Mouse (Mus musculus) ES-E14 (cell line): ENCODE measurements around the gene Shb. TPM values are rescaled to one million over a fixed set of nuclear protein-coding genes. Genes with fewer than 3 reads are reported as not detected.

ENCODE experiments used
- DNase-seq: peaks from one replicate; pipeline ENCODE4 v3.0.0-alpha.2; 2013; ENCODE audit warnings: low read depth, low spot score
- H3K27ac ChIP-seq: 2 replicates; pipeline ENCODE4 v1.5.1; 2012; ENCODE audit warnings: low read depth, mild to moderate bottlenecking, low read length, moderate library complexity, mixed read lengths; ENCODE audit not compliant: poor library complexity, insufficient read depth, severe bottlenecking
- H3K36me3 ChIP-seq: 2 replicates; pipeline ENCODE4 v1.6.1; 2012; ENCODE audit warnings: mild to moderate bottlenecking, low read length, moderate library complexity, mixed read lengths; ENCODE audit not compliant: control insufficient read depth, poor library complexity, insufficient read depth, severe bottlenecking
- H3K4me1 ChIP-seq, 2 experiments: fragments of 150-350 bp in 1 of 2; sonication (generic) in 1 of 2; 2 replicates each; pipeline ENCODE4 v1.6.1; 2012; ENCODE audit warnings: low read length in 2 of 2, mild to moderate bottlenecking in 1 of 2, mixed read lengths in 1 of 2; ENCODE audit not compliant: control insufficient read depth in 2 of 2, insufficient read depth in 2 of 2, poor library complexity in 1 of 2
- H3K4me3 ChIP-seq, 2 experiments: fragments of 150-350 bp in 1 of 2; sonication (generic) in 1 of 2; 2 replicates each; pipeline ENCODE4 v1.5.1; 2012; ENCODE audit warnings: low read length in 2 of 2, low read depth in 1 of 2, mild to moderate bottlenecking in 1 of 2, mixed read lengths in 1 of 2; ENCODE audit not compliant: insufficient read depth in 1 of 2, poor library complexity in 1 of 2, severe bottlenecking in 1 of 2
- H3K9ac ChIP-seq: 2 replicates; pipeline ENCODE4 v1.6.1; 2012; ENCODE audit warnings: low read depth, mild to moderate bottlenecking, low read length, mixed read lengths; ENCODE audit not compliant: poor library complexity, insufficient read depth, severe bottlenecking
- H3K9me3 ChIP-seq: fragments of 150-350 bp; sonication (generic); 2 replicates; pipeline ENCODE4 v1.6.1; 2012; ENCODE audit warnings: low read depth, mild to moderate bottlenecking, low read length; ENCODE audit not compliant: control insufficient read depth, insufficient read depth
- CHD2 ChIP-seq: IDR thresholded peaks from 2 replicates; pipeline ENCODE4 v1.6.1; 2014; ENCODE audit warnings: mild to moderate bottlenecking, low read depth, low read length, inconsistent platforms
- HCFC1 ChIP-seq: IDR thresholded peaks from 2 replicates; pipeline ENCODE4 v1.6.1; 2012; ENCODE audit warnings: low read length, inconsistent platforms, borderline replicate concordance; ENCODE audit not compliant: insufficient read depth
- MAFK ChIP-seq: IDR thresholded peaks from 2 replicates; pipeline ENCODE4 v1.6.1; 2014; ENCODE audit warnings: mild to moderate bottlenecking, low read depth, low read length, inconsistent platforms; ENCODE audit not compliant: insufficient read depth
- ZC3H11A ChIP-seq: IDR thresholded peaks from 2 replicates; pipeline ENCODE4 v1.6.1; 2012; ENCODE audit warnings: low read depth, mild to moderate bottlenecking, inconsistent platforms, low read length, borderline replicate concordance
- ZNF384 ChIP-seq: IDR thresholded peaks from 2 replicates; pipeline ENCODE4 v1.6.1; 2012; ENCODE audit warnings: low read depth, low read length, inconsistent platforms
- in situ Hi-C, 2 experiments: fragments of 600-800 bp; cut with MboI; formaldehyde crosslinking; loops; one replicate each; pipeline ENCODE4 v1.15.1; 2025; ENCODE audit warnings: low sequenced_read_pairs in 2 of 2, inconsistent platforms in 1 of 2; ENCODE audit not compliant: unreplicated experiment in 2 of 2
- total RNA-seq: library from RNA; depleted of rRNA; stranded (reverse); fragments of 300-350 nt; gene quantifications from 2 replicates; pipeline ENCODE4 v1.2.3, GENCODE M21; 2012

Gene Shb
- total RNA-seq, 1 experiment = 15.9 TPM

DNA sequence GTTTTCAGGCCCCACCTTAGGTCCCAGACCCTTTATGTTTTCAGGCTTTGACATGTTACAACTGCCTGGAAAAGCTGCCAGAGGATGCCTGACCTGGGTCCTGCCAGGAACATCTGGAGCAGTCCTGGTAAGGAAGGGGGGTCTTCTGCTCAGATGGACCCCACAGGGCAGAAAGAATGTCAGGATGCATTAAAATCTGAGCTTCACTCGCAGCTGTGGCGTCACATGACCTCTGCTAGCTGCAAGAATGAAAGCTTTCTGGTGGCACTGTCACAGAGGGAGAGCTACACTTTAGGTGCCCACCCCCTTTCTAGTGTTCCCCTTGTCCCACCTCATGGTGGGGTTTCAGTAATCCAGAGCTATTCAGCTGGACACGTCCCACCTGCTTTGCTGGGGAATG, 95.3 kb downstream of the Shb start:
- DNase-seq = no peak
- Histone ChIP-seq H3K9me3 (no peaks in the 10 kb centered on the region), H3K4me1 (no peaks in the 10 kb centered on the region; a peak in 1 of 4 replicates), H3K27ac (no peak overlapping the region), H3K4me3 (no peak overlapping the region), H3K36me3 (peaks cover 9% of the 10 kb centered on the region; the same call in 1 of the 2 replicates), H3K9ac (no peak overlapping the region)
- TF ChIP-seq ZC3H11A = no peak
- no peak for TF ChIP-seq ZNF384
- TF ChIP-seq HCFC1 = no peak
- TF ChIP-seq MAFK = no peak
- TF ChIP-seq CHD2 = no peak
- in situ Hi-C loops = no loop called here

DNA sequence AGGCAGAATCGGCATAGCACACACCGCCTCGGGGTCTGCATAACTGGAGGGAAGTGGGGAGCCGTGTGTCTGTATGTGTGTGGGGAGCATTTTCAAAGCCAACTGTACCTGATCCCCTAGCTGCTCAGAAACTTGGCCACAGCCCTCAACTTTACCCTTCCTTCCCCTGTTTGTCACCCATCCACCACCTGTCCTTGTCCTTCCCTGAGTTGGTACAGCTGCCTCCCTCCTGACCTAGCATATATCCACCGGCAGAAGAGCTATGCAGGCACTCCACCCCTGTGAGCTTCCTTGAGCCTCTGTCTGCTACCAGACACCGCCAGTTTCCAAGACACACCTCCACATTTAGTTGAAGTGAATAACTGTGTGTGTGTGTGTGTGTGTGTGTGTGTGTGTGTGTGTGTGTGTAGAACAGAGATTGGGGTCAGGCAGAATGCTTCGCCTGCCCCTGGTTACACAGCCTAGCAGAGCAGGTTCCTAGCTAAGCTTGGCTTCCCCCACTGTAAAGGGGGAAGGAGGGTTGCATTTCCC, 95.8 kb downstream of the Shb start:
- no peak for DNase-seq
- Histone ChIP-seq H3K9me3 (no peaks in the 10 kb centered on the region), H3K27ac (no peak overlapping the region), H3K4me3 (no peak overlapping the region), H3K9ac (no peak overlapping the region), H3K4me1 (no peaks in the 10 kb centered on the region; a peak in 1 of 4 replicates), H3K36me3 (peaks cover 10% of the 10 kb centered on the region; the same call in 1 of the 2 replicates)
- TF ChIP-seq ZC3H11A (no peak), CHD2 (no peak), MAFK (no peak), HCFC1 (no peak)
- in situ Hi-C loops = no loop called here

DNA sequence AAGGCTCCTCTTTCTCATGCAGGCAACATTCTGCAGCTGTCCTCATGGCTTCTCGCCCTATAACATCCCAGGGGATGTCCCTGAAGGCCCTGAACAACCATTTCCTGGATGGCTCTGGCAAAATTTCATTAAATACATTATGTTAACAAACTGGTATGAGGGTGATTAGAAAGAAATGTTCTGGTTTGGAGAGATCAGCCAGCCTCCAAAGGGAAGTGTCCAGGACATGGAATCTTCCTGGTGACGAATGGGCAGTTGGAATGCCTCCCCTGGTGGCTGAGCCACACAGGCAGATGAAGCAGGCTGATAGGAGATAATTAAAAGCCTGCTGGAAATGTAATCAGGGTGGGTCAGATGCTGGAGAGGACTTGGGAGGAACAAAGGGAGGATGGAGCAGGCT, 96.4 kb downstream of the Shb start:
- Histone ChIP-seq H3K27ac (no peak overlapping the region), H3K9me3 (no peaks in the 10 kb centered on the region), H3K36me3 (peaks cover 10% of the 10 kb centered on the region; the same call in 1 of the 2 replicates), H3K4me1 (no peaks in the 10 kb centered on the region; a peak in 1 of 4 replicates), H3K4me3 (no peak overlapping the region), H3K9ac (no peak overlapping the region)
- DNase-seq = no peak
- in situ Hi-C loops = no loop called here
- TF ChIP-seq ZNF384 = no peak
- no peak for TF ChIP-seq ZC3H11A
- TF ChIP-seq HCFC1 = no peak
- TF ChIP-seq MAFK = no peak
- TF ChIP-seq CHD2 = no peak

DNA sequence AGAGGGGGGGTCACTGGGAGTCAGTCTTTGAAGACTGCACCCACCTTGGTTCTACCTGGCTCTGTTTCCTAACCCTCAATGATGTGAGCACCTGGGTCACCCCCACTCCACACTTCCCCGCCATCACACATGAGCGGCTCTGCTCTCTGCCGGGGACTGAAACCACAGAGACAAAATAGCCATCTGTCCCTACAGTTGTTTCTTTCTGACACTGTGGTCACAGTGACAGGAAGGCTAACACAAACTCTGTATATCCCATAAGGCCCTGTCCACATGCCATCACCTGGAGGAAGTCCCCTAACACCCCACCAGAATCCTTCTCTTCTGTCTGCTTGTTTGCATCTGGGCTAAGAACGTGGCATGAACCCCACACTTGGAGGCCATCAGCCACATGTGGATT, 97.6 kb downstream of the Shb start:
- H3K4me3 ChIP-seq = no peak overlapping the region
- no peaks in the 10 kb centered on the region for H3K9me3 ChIP-seq
- no peak overlapping the region for H3K27ac ChIP-seq
- no peaks in the 10 kb centered on the region; a peak in 1 of 4 replicates for H3K4me1 ChIP-seq
- peaks cover 7% of the 10 kb centered on the region; the same call in 1 of the 2 replicates for H3K36me3 ChIP-seq
- no peak for TF ChIP-seq CHD2
- TF ChIP-seq ZC3H11A = no peak
- no peak for TF ChIP-seq MAFK
- no peak for TF ChIP-seq HCFC1
- no peak for TF ChIP-seq ZNF384
- no peak overlapping the region for H3K9ac ChIP-seq
- no peak for DNase-seq
- in situ Hi-C loops = no loop called here

DNA sequence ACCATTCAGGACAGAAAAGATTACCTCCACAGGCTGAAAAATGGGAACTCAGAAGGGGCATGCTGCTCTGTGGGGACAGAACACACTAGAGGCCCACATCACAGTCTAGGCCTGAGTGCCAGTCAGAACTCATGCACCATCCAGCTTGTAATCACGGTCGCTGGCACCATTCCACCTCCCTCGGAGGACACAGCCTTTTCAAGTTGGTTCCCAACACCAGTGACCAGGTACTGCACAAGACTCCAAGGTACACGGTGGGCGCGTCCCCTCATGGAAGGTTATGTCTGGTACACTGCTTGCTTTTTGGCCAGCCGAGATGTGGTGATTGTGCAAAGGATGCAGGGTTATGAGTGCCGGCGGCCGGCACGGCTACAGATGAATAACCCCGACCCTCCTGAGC, 98.2 kb downstream of the Shb start:
- Histone ChIP-seq H3K4me3 (no peak overlapping the region), H3K9me3 (no peaks in the 10 kb centered on the region), H3K36me3 (peaks cover 7% of the 10 kb centered on the region; the same call in 1 of the 2 replicates), H3K27ac (no peak overlapping the region), H3K4me1 (no peaks in the 10 kb centered on the region; a peak in 1 of 4 replicates), H3K9ac (no peak overlapping the region)
- TF ChIP-seq ZNF384 (no peak), HCFC1 (no peak), CHD2 (no peak), MAFK (no peak), ZC3H11A (no peak)
- DNase-seq = no peak
- in situ Hi-C loops = no loop called here
